Mouse (Mus musculus) lung, adult 2 months (tissue): ENCODE data around the gene Golga3.

Experiments
- CTCF ChIP-seq: fragments of 200-500 bp; IDR thresholded peaks from 2 replicates; pipeline ENCODE4 v1.5.1; 2011; ENCODE audit warnings: mild to moderate bottlenecking, low read length, control low read depth; ENCODE audit not compliant: insufficient read depth
- POLR2A ChIP-seq: fragments of 200-500 bp; IDR thresholded peaks from 2 replicates; pipeline ENCODE4 v1.6.1; 2011; ENCODE audit warnings: low read depth, mild to moderate bottlenecking, control low read depth, low read length, borderline replicate concordance; ENCODE audit errors: extremely low read depth

DNA sequence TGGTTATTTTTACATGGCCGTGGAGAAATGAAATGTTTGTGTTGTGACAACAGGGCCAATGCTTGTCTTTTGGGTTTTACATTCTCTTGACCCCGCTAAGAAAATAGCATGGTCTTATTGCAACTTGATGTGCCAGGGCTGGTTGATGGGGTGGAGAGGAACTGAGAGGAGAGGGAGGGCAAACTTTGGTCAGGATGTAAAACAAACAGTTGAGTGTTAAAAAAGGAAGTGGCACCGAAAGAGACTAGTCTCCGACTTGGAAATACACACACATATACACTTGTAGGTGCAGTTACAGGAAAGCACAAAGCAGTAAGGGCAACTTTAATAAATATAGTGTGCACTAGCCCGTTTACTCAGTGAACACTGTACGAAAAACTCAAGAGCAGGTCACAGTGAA is 55.8 kb downstream of the Golga3 start:
- TF ChIP-seq POLR2A (no peak), CTCF (no peak)
